Mouse (Mus musculus) forebrain, embryonic 16.5 days (tissue): Measurements from ENCODE around the gene Rccd1. TPM values are rescaled to one million over a fixed set of nuclear protein-coding genes. Genes with fewer than 3 reads are reported as not detected.

Experiments
- ATAC-seq: fragments of 200-750 bp; cut with Nextera tagmentation; 2 replicates; pipeline ENCODE4 v1.8.0; 2017; ENCODE audit warnings: mild to moderate bottlenecking, moderate library complexity
- H3K27ac ChIP-seq: fragments of 300-500 bp; sonication (generic); 2 replicates; pipeline ENCODE4 v1.5.1; 2014; ENCODE audit warnings: low read length, control low read depth
- H3K27me3 ChIP-seq: fragments of 300-500 bp; sonication (generic); replicated peaks from 2 replicates; pipeline ENCODE4 v1.6.1; 2014; ENCODE audit warnings: low read length; ENCODE audit not compliant: control insufficient read depth, insufficient read depth
- H3K36me3 ChIP-seq: fragments of 300-500 bp; sonication (generic); 2 replicates; pipeline ENCODE4 v1.6.1; 2014; ENCODE audit not compliant: control insufficient read depth, insufficient read depth
- H3K4me1 ChIP-seq: fragments of 300-500 bp; sonication (generic); replicated peaks from 2 replicates; pipeline ENCODE4 v1.6.1; 2014; ENCODE audit warnings: low read length; ENCODE audit not compliant: control insufficient read depth, insufficient read depth
- H3K4me2 ChIP-seq: fragments of 300-500 bp; sonication (generic); 2 replicates; pipeline ENCODE4 v1.6.1; 2014; ENCODE audit warnings: mild to moderate bottlenecking, low read length, control low read depth
- H3K4me3 ChIP-seq: fragments of 300-500 bp; sonication (generic); replicated peaks from 2 replicates; pipeline ENCODE4 v1.5.1; 2014; ENCODE audit warnings: mild to moderate bottlenecking, low read length, control low read depth
- H3K9ac ChIP-seq: fragments of 300-500 bp; sonication (generic); replicated peaks from 2 replicates; pipeline ENCODE4 v1.6.1; 2014; ENCODE audit warnings: low read depth, low read length, control low read depth
- H3K9me3 ChIP-seq: fragments of 300-500 bp; sonication (generic); 2 replicates; pipeline ENCODE4 v1.6.1; 2016; ENCODE audit warnings: low read length; ENCODE audit not compliant: control insufficient read depth
- WGBS: fragments of 180-500 bp; shearing (Covaris S2); extraction: QIAGEN DNeasy Blood & Tissue Kit; methylation state at CpG from one replicate; pipeline ENCODE4 v1.1.7; 2014; 5-methylcytosine and 5-hydroxymethylcytosine counted together
- polyA plus RNA-seq: library from polyadenylated mRNA; unstranded; fragments of >200 nt; fragmentation: Nextera tagmentation; extraction: Ambion mirVana; gene quantifications from 2 replicates; pipeline ENCODE4 v1.2.1, GENCODE M21; 2015

Gene Rccd1
- polyA plus RNA-seq, 1 experiment from 2014 or later: 17.2 TPM

GRCm38 (mm10) chr7:80298754-80299153 lies 25.5 kb downstream of the Rccd1 start:
- H3K4me2 ChIP-seq: no peak overlapping the region
- no peak overlapping the region for H3K9ac ChIP-seq
- 91% methylated on average over 4 of the region's 4 CpGs for WGBS
- H3K4me1 ChIP-seq: peaks cover 10% of the 10 kb centered on the region
- H3K4me3 ChIP-seq: no peak overlapping the region
- no peaks in the 10 kb centered on the region for H3K27me3 ChIP-seq
- no peak overlapping the region for H3K27ac ChIP-seq
- no peaks in the 10 kb centered on the region for H3K9me3 ChIP-seq
- ATAC-seq: no peak
- no peaks in the 10 kb centered on the region for H3K36me3 ChIP-seq

- H3K27ac ChIP-seq: no peak overlapping the region
- H3K4me3 ChIP-seq: no peak overlapping the region
- WGBS: 69% methylated on average over 3 of the region's 3 CpGs
- H3K9me3 ChIP-seq: no peaks in the 10 kb centered on the region
- H3K9ac ChIP-seq: no peak overlapping the region
- H3K36me3 ChIP-seq: no peaks in the 10 kb centered on the region
- H3K27me3 ChIP-seq: no peaks in the 10 kb centered on the region
- peaks cover 10% of the 10 kb centered on the region for H3K4me1 ChIP-seq
- H3K4me2 ChIP-seq: no peak overlapping the region
- ATAC-seq: no peak
Measured at GRCm38 (mm10) chr7:80297041-80297440, 27.2 kb downstream of the Rccd1 start.

DNA sequence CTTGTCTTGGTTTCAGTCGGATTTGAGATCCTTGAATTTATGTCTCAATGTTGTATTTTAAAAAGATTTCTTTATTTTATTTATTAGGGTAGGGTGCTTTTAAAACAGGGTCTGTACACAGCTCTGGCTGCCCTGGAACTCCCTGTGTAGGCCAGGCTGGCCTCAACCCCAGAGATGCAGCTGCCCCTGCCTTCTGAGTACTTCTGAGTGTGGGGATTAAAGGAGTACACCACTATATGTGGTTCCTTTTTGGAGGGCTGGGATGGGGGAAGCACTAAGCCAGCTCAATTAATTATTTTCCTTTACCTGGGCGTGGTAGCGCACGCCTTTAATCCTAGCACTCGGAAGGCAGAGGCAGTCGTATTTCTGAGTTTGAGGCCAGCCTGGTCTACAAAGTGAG lies 27.8 kb downstream of the Rccd1 start:
- Histone ChIP-seq H3K9me3 (no peaks in the 10 kb centered on the region), H3K9ac (no peak overlapping the region), H3K36me3 (no peaks in the 10 kb centered on the region), H3K4me2 (0 out of 2 replicates have a peak overlapping the region, but pooled peaks have one; percentile 5), H3K27ac (no peak overlapping the region), H3K4me3 (no peak overlapping the region), H3K4me1 (peaks cover 10% of the 10 kb centered on the region), H3K27me3 (no peaks in the 10 kb centered on the region)
- WGBS: 83% methylated on average over 6 of the region's 6 CpGs
- ATAC-seq: no peak

- Histone ChIP-seq H3K4me3 (peak overlapping the region; percentile 81), H3K27me3 (no peaks in the 10 kb centered on the region), H3K36me3 (no peaks in the 10 kb centered on the region), H3K27ac (peak overlapping the region; percentile 41; the same call in 1 of the 2 replicates), H3K4me2 (peak overlapping the region; percentile 95), H3K4me1 (peaks cover 10% of the 10 kb centered on the region), H3K9ac (peak overlapping the region; percentile 72), H3K9me3 (no peaks in the 10 kb centered on the region)
- peak; percentile 34; the same call in 1 of the 2 replicates for ATAC-seq
- 7% methylated on average over 37 of the region's 37 CpGs for WGBS
Measured at GRCm38 (mm10) chr7:80294764-80295648, 29.2 kb downstream of the Rccd1 start.

- H3K4me3 ChIP-seq: peak within 1 kb of the TSS; percentile 81
- H3K4me1 ChIP-seq: peaks cover 10% of the 10 kb centered on the region
- peak within 1 kb of the TSS; percentile 95 for H3K4me2 ChIP-seq
- no peaks in the 10 kb centered on the region for H3K36me3 ChIP-seq
- H3K27me3 ChIP-seq: no peaks in the 10 kb centered on the region
- H3K9ac ChIP-seq: peak within 1 kb of the TSS; percentile 72
- WGBS: under 1% methylated on average over 52 of the region's 52 CpGs
- ATAC-seq: peak; percentile 99
- no peaks in the 10 kb centered on the region for H3K9me3 ChIP-seq
- peak within 1 kb of the TSS; percentile 41; the same call in 1 of the 2 replicates for H3K27ac ChIP-seq
Measured at GRCm38 (mm10) chr7:80294062-80294763, 30.0 kb downstream of the Rccd1 start, which contains the start of gene Prc1. Prc1 (plus strand) TSS chr7:80294450.

DNA sequence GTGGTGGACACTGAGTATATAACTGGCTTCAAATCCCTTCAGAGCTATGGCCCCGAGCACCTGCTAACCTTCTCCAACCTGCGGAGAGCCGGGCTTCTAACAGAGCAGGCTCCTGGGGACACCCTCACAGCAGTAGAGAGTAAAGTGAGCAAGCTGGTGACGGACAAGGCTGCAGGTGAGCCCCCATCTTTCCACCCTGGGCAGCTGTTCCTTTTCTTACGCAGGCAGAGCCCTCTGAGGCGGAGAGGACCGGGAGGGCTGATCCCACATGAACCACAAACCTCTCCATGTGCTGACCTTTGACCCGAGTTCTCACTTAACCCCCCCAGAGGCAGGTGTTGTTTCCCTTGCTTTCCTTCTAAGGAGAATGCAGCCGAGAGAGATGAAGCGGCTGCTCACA lies 36.5 kb downstream of the Rccd1 start:
- Histone ChIP-seq H3K4me3 (no peak overlapping the region), H3K27ac (no peak overlapping the region), H3K9ac (no peak overlapping the region), H3K4me1 (no peaks in the 10 kb centered on the region), H3K4me2 (no peak overlapping the region), H3K36me3 (peaks cover 42% of the 10 kb centered on the region), H3K9me3 (no peaks in the 10 kb centered on the region), H3K27me3 (no peaks in the 10 kb centered on the region)
- no peak for ATAC-seq
- WGBS: 87% methylated on average over 10 of the region's 10 CpGs

GRCm38 (mm10) chr7:80285725-80286124 lies 38.5 kb downstream of the Rccd1 start:
- Histone ChIP-seq H3K4me3 (no peak overlapping the region), H3K9ac (no peak overlapping the region), H3K27ac (no peak overlapping the region), H3K4me2 (no peak overlapping the region), H3K4me1 (no peaks in the 10 kb centered on the region), H3K9me3 (no peaks in the 10 kb centered on the region), H3K27me3 (no peaks in the 10 kb centered on the region), H3K36me3 (peaks cover 46% of the 10 kb centered on the region)
- no peak for ATAC-seq
- 94% methylated on average over 6 of the region's 6 CpGs for WGBS

DNA sequence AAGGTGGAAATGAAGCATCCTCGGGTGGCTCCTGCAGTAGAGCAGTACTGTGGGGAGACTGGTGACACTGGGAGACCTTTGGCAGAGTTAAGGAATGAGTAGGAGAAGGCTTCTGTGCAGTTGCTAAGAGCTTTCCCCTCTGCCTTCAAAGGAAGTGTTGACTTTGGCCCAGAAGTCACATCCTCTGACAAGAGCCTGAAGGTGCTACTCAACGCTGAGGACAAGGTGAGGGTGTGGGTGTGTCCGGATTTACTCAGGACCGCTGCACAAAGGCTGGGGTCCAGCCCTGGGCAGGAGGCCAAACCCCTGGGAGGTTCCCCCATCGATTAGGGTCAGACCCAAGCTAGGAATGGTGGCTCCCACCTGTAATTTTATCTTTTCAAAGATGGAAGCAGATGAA lies 39.9 kb downstream of the Rccd1 start:
- Histone ChIP-seq H3K4me1 (no peaks in the 10 kb centered on the region), H3K4me2 (no peak overlapping the region), H3K9ac (no peak overlapping the region), H3K27ac (no peak overlapping the region), H3K36me3 (peaks cover 51% of the 10 kb centered on the region), H3K27me3 (no peaks in the 10 kb centered on the region), H3K9me3 (no peaks in the 10 kb centered on the region), H3K4me3 (no peak overlapping the region)
- no peak for ATAC-seq
- 89% methylated on average over 5 of the region's 5 CpGs for WGBS

DNA sequence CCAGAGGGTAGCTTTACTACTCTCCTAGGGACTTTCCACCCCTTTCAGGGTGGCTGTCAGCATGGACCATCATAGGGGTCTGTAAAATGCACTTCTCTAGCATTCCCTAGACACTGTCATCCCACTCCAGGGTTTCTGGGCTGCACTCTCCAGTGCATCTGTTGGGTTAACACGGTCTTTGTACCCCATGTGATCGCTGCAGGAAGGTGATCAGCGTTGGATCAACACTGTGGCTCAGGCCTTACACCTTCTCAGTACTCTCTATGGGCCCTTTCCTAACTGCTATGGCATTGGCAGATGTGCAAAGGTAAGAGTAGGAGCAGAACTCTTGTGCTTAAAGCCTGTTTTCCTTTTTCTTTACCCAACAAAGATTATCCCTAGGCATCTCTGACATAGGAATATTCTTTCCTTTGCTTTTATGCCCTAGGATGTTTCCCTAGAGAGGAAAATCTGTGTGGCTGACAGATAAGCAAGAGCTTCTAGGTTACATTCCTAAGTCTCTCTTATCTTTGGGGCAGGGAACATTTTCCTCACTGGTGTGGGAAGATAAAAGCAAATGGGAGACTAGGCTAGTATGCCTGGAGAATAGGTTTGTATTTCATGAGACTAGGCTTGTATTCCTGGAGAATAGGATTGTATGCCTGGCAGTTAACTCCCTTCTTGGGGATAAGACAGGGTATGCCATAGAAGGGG lies 40.9 kb downstream of the Rccd1 start:
- Histone ChIP-seq H3K4me3 (no peak overlapping the region), H3K9me3 (no peaks in the 10 kb centered on the region), H3K36me3 (peaks cover 54% of the 10 kb centered on the region), H3K27ac (no peak overlapping the region), H3K4me1 (no peaks in the 10 kb centered on the region), H3K27me3 (no peaks in the 10 kb centered on the region), H3K4me2 (no peak overlapping the region), H3K9ac (no peak overlapping the region)
- no peak for ATAC-seq
- WGBS: 88% methylated on average over 3 of the region's 3 CpGs
